Mouse (Mus musculus) ES-E14 (cell line): ENCODE measurements around the gene Hist1h2ak. TPM values are rescaled to one million over a fixed set of nuclear protein-coding genes. Genes with fewer than 3 reads are reported as not detected.

Source experiments
- DNase-seq: peaks from one replicate; pipeline ENCODE4 v3.0.0-alpha.2; 2013; ENCODE audit warnings: low read depth, low spot score
- H3K27ac ChIP-seq: 2 replicates; pipeline ENCODE4 v1.5.1; 2012; ENCODE audit warnings: low read depth, mild to moderate bottlenecking, low read length, moderate library complexity, mixed read lengths; ENCODE audit not compliant: poor library complexity, insufficient read depth, severe bottlenecking
- H3K36me3 ChIP-seq: 2 replicates; pipeline ENCODE4 v1.6.1; 2012; ENCODE audit warnings: mild to moderate bottlenecking, low read length, moderate library complexity, mixed read lengths; ENCODE audit not compliant: control insufficient read depth, poor library complexity, insufficient read depth, severe bottlenecking
- H3K4me1 ChIP-seq, 2 experiments: fragments of 150-350 bp in 1 of 2; sonication (generic) in 1 of 2; 2 replicates each; pipeline ENCODE4 v1.6.1; 2012; ENCODE audit warnings: low read length in 2 of 2, mild to moderate bottlenecking in 1 of 2, mixed read lengths in 1 of 2; ENCODE audit not compliant: control insufficient read depth in 2 of 2, insufficient read depth in 2 of 2, poor library complexity in 1 of 2
- H3K4me3 ChIP-seq, 2 experiments: fragments of 150-350 bp in 1 of 2; sonication (generic) in 1 of 2; 2 replicates each; pipeline ENCODE4 v1.5.1; 2012; ENCODE audit warnings: low read length in 2 of 2, low read depth in 1 of 2, mild to moderate bottlenecking in 1 of 2, mixed read lengths in 1 of 2; ENCODE audit not compliant: insufficient read depth in 1 of 2, poor library complexity in 1 of 2, severe bottlenecking in 1 of 2
- H3K9ac ChIP-seq: 2 replicates; pipeline ENCODE4 v1.6.1; 2012; ENCODE audit warnings: low read depth, mild to moderate bottlenecking, low read length, mixed read lengths; ENCODE audit not compliant: poor library complexity, insufficient read depth, severe bottlenecking
- H3K9me3 ChIP-seq: fragments of 150-350 bp; sonication (generic); 2 replicates; pipeline ENCODE4 v1.6.1; 2012; ENCODE audit warnings: low read depth, mild to moderate bottlenecking, low read length; ENCODE audit not compliant: control insufficient read depth, insufficient read depth
- CHD2 ChIP-seq: IDR thresholded peaks from 2 replicates; pipeline ENCODE4 v1.6.1; 2014; ENCODE audit warnings: mild to moderate bottlenecking, low read depth, low read length, inconsistent platforms
- HCFC1 ChIP-seq: IDR thresholded peaks from 2 replicates; pipeline ENCODE4 v1.6.1; 2012; ENCODE audit warnings: low read length, inconsistent platforms, borderline replicate concordance; ENCODE audit not compliant: insufficient read depth
- MAFK ChIP-seq: IDR thresholded peaks from 2 replicates; pipeline ENCODE4 v1.6.1; 2014; ENCODE audit warnings: mild to moderate bottlenecking, low read depth, low read length, inconsistent platforms; ENCODE audit not compliant: insufficient read depth
- ZC3H11A ChIP-seq: IDR thresholded peaks from 2 replicates; pipeline ENCODE4 v1.6.1; 2012; ENCODE audit warnings: low read depth, mild to moderate bottlenecking, inconsistent platforms, low read length, borderline replicate concordance
- ZNF384 ChIP-seq: IDR thresholded peaks from 2 replicates; pipeline ENCODE4 v1.6.1; 2012; ENCODE audit warnings: low read depth, low read length, inconsistent platforms
- in situ Hi-C, 2 experiments: fragments of 600-800 bp; cut with MboI; formaldehyde crosslinking; loops; one replicate each; pipeline ENCODE4 v1.15.1; 2025; ENCODE audit warnings: low sequenced_read_pairs in 2 of 2, inconsistent platforms in 1 of 2; ENCODE audit not compliant: unreplicated experiment in 2 of 2
- total RNA-seq: library from RNA; depleted of rRNA; stranded (reverse); fragments of 300-350 nt; gene quantifications from 2 replicates; pipeline ENCODE4 v1.2.3, GENCODE M21; 2012; rRNA removed

Hist1h2ak gene
- total RNA-seq, 1 experiment = 1,029 TPM

DNA sequence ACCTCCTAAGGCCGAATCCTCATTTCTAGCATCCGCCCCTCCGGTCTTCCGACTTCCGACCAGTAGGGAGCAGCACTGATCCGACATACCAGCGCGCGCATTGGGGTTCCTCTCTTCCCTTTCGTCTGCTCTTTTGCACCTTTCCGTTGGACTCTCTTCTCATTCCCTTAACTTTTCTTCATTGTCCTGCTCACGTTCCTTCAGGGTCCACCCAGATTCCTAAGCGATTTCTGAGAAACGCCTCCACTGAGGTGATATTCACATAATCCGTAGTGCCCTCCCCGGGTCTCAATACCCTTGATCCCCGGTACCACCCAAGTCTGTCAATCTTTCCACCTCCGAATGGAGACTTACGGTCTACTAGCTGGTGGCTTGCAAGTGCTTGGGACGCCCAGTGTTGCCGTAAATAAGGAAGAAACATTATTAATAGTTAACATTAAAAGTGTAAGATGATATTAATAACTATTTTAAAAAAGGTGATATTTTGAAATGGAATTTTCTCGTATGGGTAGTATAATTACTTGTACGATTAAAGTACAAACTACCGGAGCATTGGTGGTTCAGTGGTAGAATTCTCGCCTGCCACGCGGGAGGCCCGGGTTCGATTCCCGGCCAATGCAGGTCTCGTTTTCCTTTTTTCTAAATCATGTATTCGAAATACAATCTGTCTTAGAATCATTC lies 43.5 kb downstream of the Hist1h2ak start:
- peaks cover 0 to 4% of the 10 kb centered on the region in 2 experiments; a peak in 1 of 4 replicates for H3K4me1 ChIP-seq
- in situ Hi-C loops = loop anchor here in 1 of 2 experiments (25.0 kb wide), 1 partner anchor 548 kb away; no protein-coding TSS in a partner anchor
- H3K9ac ChIP-seq = peak overlapping the region; percentile 85
- H3K36me3 ChIP-seq = no peaks in the 10 kb centered on the region
- no peaks in the 10 kb centered on the region for H3K9me3 ChIP-seq
- H3K27ac ChIP-seq = no peak overlapping the region
- TF ChIP-seq ZNF384 = no peak
- peak; percentile 86 for TF ChIP-seq MAFK
- TF ChIP-seq CHD2 = no peak
- no peak for TF ChIP-seq HCFC1
- TF ChIP-seq ZC3H11A = no peak
- H3K4me3 ChIP-seq = peak overlapping the region; percentile 89 to 96
- peak; percentile 82 for DNase-seq

DNA sequence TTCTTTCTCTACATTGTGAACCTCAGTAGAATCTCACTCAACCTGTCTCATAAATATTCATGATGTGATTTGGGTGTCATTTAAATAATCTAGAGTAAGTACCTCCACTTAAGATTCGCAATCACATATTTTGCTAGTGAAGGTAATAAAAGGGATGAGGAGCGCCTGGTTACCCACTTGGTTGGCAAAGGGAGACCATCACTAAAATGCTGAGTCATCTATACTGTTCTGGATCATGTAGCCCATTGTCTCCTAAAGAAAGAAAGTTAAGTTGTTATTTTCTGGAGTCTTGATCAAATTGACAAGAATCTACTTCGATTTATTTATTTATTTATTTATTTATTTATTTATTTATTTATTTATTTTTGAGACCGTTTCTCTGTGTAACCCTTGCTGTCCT lies 47.0 kb downstream of the Hist1h2ak start:
- no peak overlapping the region for H3K9ac ChIP-seq
- H3K4me1 ChIP-seq = peaks cover 0 to 4% of the 10 kb centered on the region in 2 experiments; a peak in 1 of 4 replicates
- H3K4me3 ChIP-seq = no peak overlapping the region
- DNase-seq = no peak
- no peak overlapping the region for H3K27ac ChIP-seq
- in situ Hi-C loops = loop anchor here in 1 of 2 experiments (25.0 kb wide), 1 partner anchor 544 kb away; no protein-coding TSS in a partner anchor
- no peaks in the 10 kb centered on the region for H3K36me3 ChIP-seq
- TF ChIP-seq MAFK (peak; percentile 93), ZC3H11A (no peak)
- H3K9me3 ChIP-seq = no peaks in the 10 kb centered on the region

Other genes starting within 250 kb of the Hist1h2ak start
- 9.2 and 16.1 TPM in 2 replicates for gene Zkscan8, start 222.7 kb downstream of the Hist1h2ak start, total RNA-seq
- gene Olfr1366, start 211.0 kb downstream of the Hist1h2ak start, total RNA-seq = not detected in 2 replicates
- not detected in 2 replicates for gene Olfr1535, start 193.9 kb downstream of the Hist1h2ak start, total RNA-seq
- not detected in 2 replicates for gene Olfr1364, start 172.1 kb downstream of the Hist1h2ak start, total RNA-seq
- not detected in 2 replicates for gene Olfr1362, start 139.8 kb downstream of the Hist1h2ak start, total RNA-seq
- gene Olfr11, start 111.3 kb downstream of the Hist1h2ak start, total RNA-seq = 0.13 TPM in 1 of 2 replicates, not detected in the other
- not detected in 2 replicates for gene Olfr1361, start 90.4 kb downstream of the Hist1h2ak start, total RNA-seq
- not detected in 2 replicates for gene Olfr1360, start 76.4 kb downstream of the Hist1h2ak start, total RNA-seq
- gene Olfr1359, start 55.7 kb downstream of the Hist1h2ak start, total RNA-seq = not detected in 2 replicates
- gene Hist1h2bl, start 37.7 kb downstream of the Hist1h2ak start, total RNA-seq = 1,275 and 1,694 TPM in 2 replicates
- gene Hist1h2ai, start 37.4 kb downstream of the Hist1h2ak start, total RNA-seq = 1,685 and 2,304 TPM in 2 replicates
- gene Hist1h3h, start 36.2 kb downstream of the Hist1h2ak start, total RNA-seq = 2,227 and 2,394 TPM in 2 replicates
- gene Hist1h2bm, start 31.8 kb downstream of the Hist1h2ak start, total RNA-seq = 468 and 757 TPM in 2 replicates
- gene Hist1h4j, start 18.8 kb downstream of the Hist1h2ak start, total RNA-seq = 158 and 260 TPM in 2 replicates
- 2,674 and 2,766 TPM in 2 replicates for gene Hist1h4k, start 3.3 kb downstream of the Hist1h2ak start, total RNA-seq
- 306 and 496 TPM in 2 replicates for gene Hist1h2bn, start 296 bp upstream of the Hist1h2ak start, total RNA-seq
- gene Hist1h1b, start 26.8 kb upstream of the Hist1h2ak start, total RNA-seq = 619 and 849 TPM in 2 replicates
- 874 and 1,089 TPM in 2 replicates for gene Hist1h3i, start 29.5 kb upstream of the Hist1h2ak start, total RNA-seq
- gene Hist1h2an, start 33.4 kb upstream of the Hist1h2ak start, total RNA-seq = 657 and 889 TPM in 2 replicates
- gene Hist1h2bp, start 33.6 kb upstream of the Hist1h2ak start, total RNA-seq = 634 and 879 TPM in 2 replicates
- 1,775 and 2,433 TPM in 2 replicates for gene Hist1h2bq, start 56.4 kb upstream of the Hist1h2ak start, total RNA-seq
- 669 TPM in 1 of 2 replicates, not detected in the other for gene Hist1h2ao, start 56.6 kb upstream of the Hist1h2ak start, total RNA-seq
- 9.8 and 22.8 TPM in 2 replicates for gene Hist1h4m, start 57.9 kb upstream of the Hist1h2ak start, total RNA-seq
- 2,365 and 3,405 TPM in 2 replicates for gene Hist1h4n, start 78.4 kb upstream of the Hist1h2ak start, total RNA-seq
- 3,404 and 3,578 TPM in 2 replicates for gene Hist1h2ap, start 79.7 kb upstream of the Hist1h2ak start, total RNA-seq
- gene Hist1h2br, start 79.9 kb upstream of the Hist1h2ak start, total RNA-seq = 1,712 and 2,111 TPM in 2 replicates
- 5.4 and 6.2 TPM in 2 replicates for gene Zfp184, start 191.3 kb upstream of the Hist1h2ak start, total RNA-seq
- gene Pom121l2, start 227.4 kb upstream of the Hist1h2ak start, total RNA-seq = 0.26 and 0.31 TPM in 2 replicates